Mouse (Mus musculus) heart, embryonic 10.5 days (tissue): ENCODE data around the gene Rgs12. TPM values are rescaled to one million over a fixed set of nuclear protein-coding genes. Genes with fewer than 3 reads are reported as not detected.

Experiments used
- DNase-seq: peaks from one replicate; pipeline ENCODE4 v3.0.0-alpha.2; 2017; ENCODE audit warnings: low spot score
- H3K27ac ChIP-seq: fragments of 300-500 bp; sonication (generic); 2 replicates; pipeline ENCODE4 v1.5.1; 2016; ENCODE audit warnings: mild to moderate bottlenecking
- H3K27me3 ChIP-seq: fragments of 300-500 bp; sonication (generic); 2 replicates; pipeline ENCODE4 v1.6.1; 2016; ENCODE audit warnings: mild to moderate bottlenecking; ENCODE audit not compliant: poor library complexity, insufficient read depth, severe bottlenecking
- H3K36me3 ChIP-seq: fragments of 300-500 bp; sonication (generic); 2 replicates; pipeline ENCODE4 v1.6.1; 2016; ENCODE audit warnings: mild to moderate bottlenecking, moderate library complexity
- H3K4me1 ChIP-seq: fragments of 300-500 bp; sonication (generic); 2 replicates; pipeline ENCODE4 v1.6.1; 2016; ENCODE audit warnings: mild to moderate bottlenecking
- H3K4me3 ChIP-seq: fragments of 300-500 bp; sonication (generic); 2 replicates; pipeline ENCODE4 v1.5.1; 2016; ENCODE audit warnings: mild to moderate bottlenecking, moderate library complexity
- H3K9me3 ChIP-seq: fragments of 300-500 bp; sonication (generic); 2 replicates; pipeline ENCODE4 v1.6.1; 2016; ENCODE audit warnings: mild to moderate bottlenecking, moderate library complexity
- WGBS: fragments of 180-500 bp; shearing (Covaris S2); methylation state at CpG from one replicate; pipeline ENCODE4 v1.1.7; 2016; 5-methylcytosine and 5-hydroxymethylcytosine counted together
- polyA plus RNA-seq: library from polyadenylated mRNA; unstranded; fragments of >200 nt; fragmentation: Nextera tagmentation; extraction: Ambion mirVana; gene quantifications from 2 replicates; pipeline ENCODE4 v1.2.1, GENCODE M21; 2016

Gene Rgs12
- polyA plus RNA-seq, 1 experiment from 2014 or later = 32.8 TPM

DNA sequence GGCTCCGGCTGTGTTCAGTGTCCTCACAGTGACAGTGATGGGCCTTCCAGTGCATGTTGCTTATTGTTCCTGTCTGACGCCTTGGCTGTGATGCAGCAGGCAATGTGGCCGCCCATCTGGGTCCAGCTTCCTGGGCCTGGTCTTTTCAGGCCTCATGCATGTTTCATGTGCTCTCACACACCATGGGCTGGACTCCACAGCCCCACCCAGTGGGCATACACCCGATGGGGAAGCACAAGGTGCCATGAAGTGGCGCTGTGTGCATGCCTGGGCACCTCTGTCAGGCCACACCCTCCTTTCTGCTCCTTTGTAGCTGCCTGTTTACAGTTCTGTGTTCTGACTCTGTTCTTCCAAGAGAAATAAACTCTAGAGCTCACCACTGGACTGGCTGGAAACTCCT is 83.8 kb downstream of the Rgs12 start:
- peaks cover 16% of the 10 kb centered on the region for H3K4me1 ChIP-seq
- H3K27me3 ChIP-seq = no peaks in the 10 kb centered on the region
- WGBS = 85% methylated on average over 5 of the region's 5 CpGs
- H3K27ac ChIP-seq = no peak overlapping the region
- peaks cover 69% of the 10 kb centered on the region for H3K36me3 ChIP-seq
- H3K4me3 ChIP-seq = no peak overlapping the region
- no peak for DNase-seq
- no peaks in the 10 kb centered on the region for H3K9me3 ChIP-seq

DNA sequence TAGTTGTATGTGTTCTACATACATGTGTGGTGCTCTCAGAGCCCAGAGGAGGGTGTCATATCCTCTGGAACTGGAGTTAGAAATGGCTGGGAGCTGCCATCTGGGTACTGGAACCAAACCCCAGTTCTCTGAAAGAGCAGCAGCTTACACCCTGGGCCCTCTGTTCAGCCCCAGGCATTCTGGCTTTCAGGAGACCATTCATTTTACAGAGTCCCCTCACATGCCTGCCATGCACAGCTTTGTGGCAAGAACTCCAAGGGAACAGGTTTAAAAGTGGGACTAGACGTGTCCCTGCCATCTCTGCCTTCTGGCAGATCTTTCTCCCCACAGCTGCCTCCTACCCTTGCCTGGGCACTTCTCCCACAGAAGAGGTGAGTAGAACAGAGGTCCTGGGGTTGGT is 84.4 kb downstream of the Rgs12 start:
- H3K27ac ChIP-seq = no peak overlapping the region
- H3K27me3 ChIP-seq = no peaks in the 10 kb centered on the region
- H3K9me3 ChIP-seq = no peaks in the 10 kb centered on the region
- WGBS = 79% methylated on average over 1 of the region's 1 CpGs
- no peak overlapping the region for H3K4me3 ChIP-seq
- peaks cover 16% of the 10 kb centered on the region for H3K4me1 ChIP-seq
- no peak for DNase-seq
- peaks cover 64% of the 10 kb centered on the region for H3K36me3 ChIP-seq

GRCm38 (mm10) chr5:35035141-35035540 is 85.9 kb downstream of the Rgs12 start:
- Histone ChIP-seq H3K4me1 (peaks cover 16% of the 10 kb centered on the region), H3K27ac (no peak overlapping the region; the same call in 1 of the 2 replicates), H3K36me3 (peaks cover 49% of the 10 kb centered on the region), H3K4me3 (no peak overlapping the region), H3K9me3 (no peaks in the 10 kb centered on the region), H3K27me3 (no peaks in the 10 kb centered on the region)
- WGBS = 80% methylated on average over 5 of the region's 5 CpGs
- no peak for DNase-seq

DNA sequence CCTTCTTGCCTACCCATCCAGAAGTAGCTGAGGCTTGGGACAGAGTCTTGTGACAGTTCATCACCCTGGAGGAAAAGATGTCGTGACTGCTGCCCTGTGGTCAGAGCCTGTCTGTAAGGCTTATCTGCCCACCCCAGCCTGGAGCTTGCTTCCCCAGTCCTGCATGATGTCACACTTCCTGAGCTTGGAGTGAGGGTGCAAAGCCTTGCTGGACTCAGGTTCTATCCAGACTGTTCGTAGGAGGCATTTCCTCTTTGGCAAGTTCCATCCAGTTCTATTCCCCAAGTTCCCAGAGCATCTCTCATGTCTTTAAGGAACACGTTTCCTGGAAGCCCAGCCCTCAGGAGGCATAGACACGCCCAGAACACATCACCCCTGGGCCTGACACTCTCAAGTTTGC is 86.5 kb downstream of the Rgs12 start:
- peaks cover 43% of the 10 kb centered on the region for H3K36me3 ChIP-seq
- DNase-seq = no peak
- H3K4me3 ChIP-seq = no peak overlapping the region
- no peaks in the 10 kb centered on the region for H3K27me3 ChIP-seq
- WGBS = 40% methylated on average over 4 of the region's 4 CpGs
- H3K9me3 ChIP-seq = no peaks in the 10 kb centered on the region
- no peak overlapping the region; the same call in 1 of the 2 replicates for H3K27ac ChIP-seq
- H3K4me1 ChIP-seq = peaks cover 17% of the 10 kb centered on the region

- peak overlapping the region; percentile 26; the same call in 1 of the 2 replicates for H3K27ac ChIP-seq
- H3K4me3 ChIP-seq = no peak overlapping the region
- no peaks in the 10 kb centered on the region for H3K9me3 ChIP-seq
- no peak for DNase-seq
- H3K27me3 ChIP-seq = no peaks in the 10 kb centered on the region
- peaks cover 34% of the 10 kb centered on the region for H3K4me1 ChIP-seq
- H3K36me3 ChIP-seq = peaks cover 27% of the 10 kb centered on the region
Observed at GRCm38 (mm10) chr5:35037438-35037837, 88.2 kb downstream of the Rgs12 start.

GRCm38 (mm10) chr5:35041268-35041829 is 92.1 kb downstream of the Rgs12 start, which contains the start of gene Hgfac:
Gene Hgfac, plus strand, starts transcription at chr5:35041509.
- 49% methylated on average over 6 of the region's 6 CpGs for WGBS

DNA sequence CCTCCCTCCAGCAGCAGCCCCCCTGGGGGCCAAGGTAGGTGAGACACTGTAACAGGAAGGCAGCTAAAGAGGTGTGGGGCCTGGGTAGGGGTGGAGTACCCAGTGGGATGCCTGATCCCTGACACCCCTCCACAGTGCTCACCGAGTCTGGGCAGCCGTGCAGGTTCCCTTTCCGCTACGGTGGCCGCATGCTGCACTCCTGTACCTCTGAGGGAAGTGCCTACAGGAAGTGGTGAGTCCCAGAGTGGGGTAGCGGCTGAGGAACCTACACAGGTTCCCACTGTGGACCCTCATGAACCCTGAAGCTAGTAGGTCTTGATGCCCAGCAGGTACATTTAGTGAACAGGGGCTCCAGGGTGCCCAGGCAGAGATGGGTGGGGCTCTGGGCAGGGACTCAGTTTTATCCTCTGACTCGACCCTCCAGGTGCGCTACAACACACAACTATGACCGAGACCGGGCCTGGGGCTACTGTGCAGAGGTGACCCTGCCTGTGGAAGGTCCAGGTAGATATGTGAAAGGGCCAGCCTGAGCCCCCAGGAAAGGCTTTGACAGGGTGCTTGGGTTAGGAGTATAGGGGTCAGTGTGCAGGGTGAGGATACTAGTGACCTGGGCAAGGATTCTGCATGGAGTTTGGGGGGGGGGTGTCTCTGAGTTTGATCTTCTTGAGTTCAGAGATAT is 93.3 kb downstream of the Rgs12 start:
- WGBS = 56% methylated on average over 10 of the region's 10 CpGs
- Histone ChIP-seq H3K4me3 (no peak overlapping the region), H3K9me3 (no peaks in the 10 kb centered on the region)

More at GRCm38 (mm10) chr5:35041268-35041829, 92.1 kb downstream of the Rgs12 start, which contains the start of gene Hgfac:
- no peak within 1 kb of the TSS for H3K4me3 ChIP-seq
- no peaks in the 10 kb centered on the region for H3K36me3 ChIP-seq
- no peaks in the 10 kb centered on the region for H3K9me3 ChIP-seq
- H3K27me3 ChIP-seq = peaks cover 23% of the 10 kb centered on the region
- peaks cover 18% of the 10 kb centered on the region; the same call in 1 of the 2 replicates for H3K4me1 ChIP-seq
- peak within 1 kb of the TSS; percentile 45; the same call in 1 of the 2 replicates for H3K27ac ChIP-seq
- no peak for DNase-seq

GRCm38 (mm10) chr5:35043110-35043451 is 93.8 kb downstream of the Rgs12 start:
- Histone ChIP-seq H3K4me1 (peaks cover 22% of the 10 kb centered on the region; the same call in 1 of the 2 replicates), H3K9me3 (no peaks in the 10 kb centered on the region)

More for the DNA sequence above, 93.3 kb downstream of the Rgs12 start:
- Histone ChIP-seq H3K4me1 (peaks cover 22% of the 10 kb centered on the region; the same call in 1 of the 2 replicates), H3K27ac (peak overlapping the region; percentile 45; the same call in 1 of the 2 replicates), H3K27me3 (peaks cover 23% of the 10 kb centered on the region), H3K36me3 (no peaks in the 10 kb centered on the region)
- DNase-seq = no peak

DNA sequence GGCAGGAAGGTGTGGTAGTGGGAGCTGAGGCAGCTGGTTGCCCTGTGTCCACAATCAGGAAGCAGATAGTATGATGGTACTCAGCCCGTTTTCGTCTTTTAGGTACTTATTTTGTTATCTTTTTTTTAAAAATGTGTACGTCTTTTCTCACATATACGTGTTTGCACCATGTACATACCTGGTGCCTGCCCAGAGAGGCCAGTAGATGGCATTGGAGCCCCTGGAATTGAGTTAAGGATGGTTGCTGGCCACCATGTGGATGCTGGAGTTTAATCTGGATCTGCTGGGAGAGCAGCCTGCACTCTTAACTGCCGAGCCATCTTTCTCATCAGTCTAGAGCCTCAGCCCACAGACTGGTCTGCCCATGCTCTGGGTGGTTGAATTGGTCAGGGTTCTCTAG is 101.3 kb downstream of the Rgs12 start:
- Histone ChIP-seq H3K9me3 (no peaks in the 10 kb centered on the region), H3K27ac (no peak overlapping the region), H3K4me1 (0 out of 2 replicates have a peak, but pooled peaks cover 3% of the 10 kb centered on the region), H3K27me3 (peaks cover 44% of the 10 kb centered on the region; the same call in 1 of the 2 replicates), H3K36me3 (no peaks in the 10 kb centered on the region), H3K4me3 (no peak overlapping the region)
- WGBS = 60% methylated on average over 5 of the region's 5 CpGs
- no peak for DNase-seq

More at GRCm38 (mm10) chr5:35043110-35043451, 93.8 kb downstream of the Rgs12 start:
- WGBS = 60% methylated on average over 1 of the region's 1 CpGs
- Histone ChIP-seq H3K27me3 (peaks cover 28% of the 10 kb centered on the region), H3K4me3 (no peak overlapping the region), H3K36me3 (no peaks in the 10 kb centered on the region), H3K27ac (no peak overlapping the region)
- DNase-seq = peak; percentile 85

- Histone ChIP-seq H3K4me1 (peaks cover 20% of the 10 kb centered on the region), H3K36me3 (no peaks in the 10 kb centered on the region), H3K4me3 (no peak overlapping the region), H3K9me3 (no peaks in the 10 kb centered on the region), H3K27me3 (peaks cover 64% of the 10 kb centered on the region), H3K27ac (no peak overlapping the region)
- WGBS = 78% methylated on average over 3 of the region's 3 CpGs
- no peak for DNase-seq
Observed at GRCm38 (mm10) chr5:35054628-35055027, 105.4 kb downstream of the Rgs12 start.

GRCm38 (mm10) chr5:35055076-35055475 is 105.8 kb downstream of the Rgs12 start:
- Histone ChIP-seq H3K36me3 (no peaks in the 10 kb centered on the region), H3K9me3 (no peaks in the 10 kb centered on the region), H3K4me3 (no peak overlapping the region), H3K27ac (no peak overlapping the region), H3K4me1 (peaks cover 24% of the 10 kb centered on the region), H3K27me3 (peaks cover 66% of the 10 kb centered on the region)
- 73% methylated on average over 12 of the region's 12 CpGs for WGBS
- DNase-seq = no peak

DNA sequence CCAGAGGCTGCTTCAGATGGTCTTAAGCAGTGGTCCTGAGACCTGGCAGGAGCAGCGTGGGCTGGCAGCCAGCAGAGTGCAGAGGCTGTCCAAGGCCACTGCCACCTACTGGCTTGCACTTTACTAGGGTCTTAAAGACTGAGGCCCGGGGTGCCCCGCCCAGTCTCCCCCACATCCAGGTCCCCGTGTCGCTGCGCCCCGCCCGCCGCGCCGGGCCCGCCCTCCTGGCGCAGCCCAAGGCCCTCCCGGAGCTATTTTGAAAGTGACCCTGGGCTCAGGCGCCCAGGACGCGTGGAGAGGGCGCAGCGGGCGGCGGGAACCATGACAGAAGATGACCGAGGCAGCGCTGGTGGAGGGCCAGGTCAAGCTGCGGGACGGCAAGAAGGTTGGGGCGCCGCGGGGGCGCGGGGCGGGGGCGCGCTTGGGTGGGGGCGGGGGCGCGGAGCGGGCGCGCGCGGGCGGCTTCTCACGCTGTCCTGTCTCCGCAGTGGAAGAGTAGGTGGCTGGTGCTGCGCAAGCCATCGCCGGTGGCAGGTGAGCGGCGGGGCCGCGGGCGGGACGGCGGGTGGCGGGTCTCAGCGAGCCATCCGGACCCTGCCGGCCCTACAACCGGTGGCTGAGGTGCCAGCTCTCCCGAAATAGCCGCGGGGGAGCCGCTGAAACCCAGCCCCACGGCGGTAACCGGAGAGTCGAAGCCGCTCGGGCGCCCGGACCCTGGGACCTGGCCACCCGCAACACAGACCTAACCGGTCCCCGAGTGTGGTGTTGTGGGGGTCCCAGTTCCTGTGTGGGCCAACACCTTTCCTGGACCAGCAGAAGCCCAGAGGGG is 107.6 kb downstream of the Rgs12 start, which contains the start of gene Dok7:
TSS of gene Dok7 (plus strand) at position 163 of the 829 bp plus-strand sequence.
- Histone ChIP-seq H3K27me3 (peaks cover 66% of the 10 kb centered on the region), H3K4me1 (peaks cover 31% of the 10 kb centered on the region), H3K4me3 (peak within 1 kb of the TSS; percentile 74), H3K27ac (peak within 1 kb of the TSS; percentile 86), H3K9me3 (no peaks in the 10 kb centered on the region), H3K36me3 (no peaks in the 10 kb centered on the region)
- DNase-seq = no peak
- 2% methylated on average over 59 of the region's 74 CpGs for WGBS
